Mouse (Mus musculus): Measurements from ENCODE around the gene Tstd2. TPM values are rescaled to one million over a fixed set of nuclear protein-coding genes. Genes with fewer than 3 reads are reported as not detected.

Gene Tstd2
- polyA plus RNA-seq, 1 experiment from 2014 or later = 66.0 TPM

DNA sequence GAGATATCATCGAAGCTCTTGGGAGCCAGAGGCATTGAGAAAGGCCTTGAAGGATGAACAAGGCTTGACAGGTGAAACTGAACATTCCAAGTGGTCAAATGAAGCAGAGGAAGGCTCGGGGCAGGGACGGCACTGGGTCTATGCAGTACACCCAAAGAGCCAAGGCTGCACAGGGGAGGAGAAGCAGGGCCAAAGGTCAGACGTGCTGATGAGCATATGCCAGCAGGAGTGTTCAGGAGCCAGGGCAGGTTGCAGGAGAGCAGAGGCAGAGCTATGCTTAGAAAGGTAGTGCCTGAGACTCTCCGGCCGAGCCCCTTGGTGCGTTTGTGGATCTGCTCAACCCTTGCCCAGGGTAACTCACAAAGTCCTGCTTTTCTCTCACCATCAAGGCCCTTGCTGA, 41.9 kb downstream of the Tstd2 start:
- H3K9me3 ChIP-seq = no peaks in the 10 kb centered on the region
- no peaks in the 10 kb centered on the region; the same call in 1 of the 2 replicates for H3K27me3 ChIP-seq
- WGBS = 86% methylated on average over 7 of the region's 7 CpGs
- H3K4me3 ChIP-seq (replicated peaks) = no peak overlapping the region
- H3K4me2 ChIP-seq = no peak overlapping the region
- H3K36me3 ChIP-seq = no peaks in the 10 kb centered on the region
- ATAC-seq (ENCODE audit: insufficient number of reproducible peaks, insufficient read depth, low FRiP score, low TSS enrichment, low read depth) = no peak
- H3K27ac ChIP-seq = no peak overlapping the region
- no peak overlapping the region for H3K9ac ChIP-seq (replicated peaks)
- H3K4me1 ChIP-seq (replicated peaks) = peaks cover 8% of the 10 kb centered on the region

DNA sequence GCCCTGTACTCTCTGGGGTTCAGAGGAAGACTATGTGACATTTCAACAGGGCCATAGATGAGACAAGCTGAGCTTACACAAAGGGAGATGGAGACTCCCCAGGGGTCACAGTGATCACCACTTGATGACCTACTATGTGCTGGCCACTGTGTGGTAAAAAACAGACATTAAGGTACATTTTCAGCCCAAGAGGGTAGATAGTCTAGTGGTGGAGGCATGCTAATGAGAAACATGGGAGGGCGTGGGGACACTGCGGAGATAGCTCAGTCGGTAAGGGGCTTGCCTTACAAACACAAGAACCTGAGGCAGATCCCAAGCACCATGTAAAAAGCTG, 42.7 kb downstream of the Tstd2 start:
- H3K4me1 ChIP-seq (replicated peaks) = peaks cover under 1% of the 10 kb centered on the region; the same call in 1 of the 2 replicates
- no peaks in the 10 kb centered on the region; the same call in 1 of the 2 replicates for H3K27me3 ChIP-seq
- ATAC-seq (ENCODE audit: insufficient number of reproducible peaks, insufficient read depth, low FRiP score, low TSS enrichment, low read depth) = no peak
- no peak overlapping the region for H3K4me3 ChIP-seq (replicated peaks)
- H3K36me3 ChIP-seq = no peaks in the 10 kb centered on the region
- no peak overlapping the region for H3K4me2 ChIP-seq
- H3K9ac ChIP-seq (replicated peaks) = no peak overlapping the region
- H3K9me3 ChIP-seq = no peaks in the 10 kb centered on the region
- H3K27ac ChIP-seq = no peak overlapping the region
- WGBS = 88% methylated on average over 3 of the region's 3 CpGs

DNA sequence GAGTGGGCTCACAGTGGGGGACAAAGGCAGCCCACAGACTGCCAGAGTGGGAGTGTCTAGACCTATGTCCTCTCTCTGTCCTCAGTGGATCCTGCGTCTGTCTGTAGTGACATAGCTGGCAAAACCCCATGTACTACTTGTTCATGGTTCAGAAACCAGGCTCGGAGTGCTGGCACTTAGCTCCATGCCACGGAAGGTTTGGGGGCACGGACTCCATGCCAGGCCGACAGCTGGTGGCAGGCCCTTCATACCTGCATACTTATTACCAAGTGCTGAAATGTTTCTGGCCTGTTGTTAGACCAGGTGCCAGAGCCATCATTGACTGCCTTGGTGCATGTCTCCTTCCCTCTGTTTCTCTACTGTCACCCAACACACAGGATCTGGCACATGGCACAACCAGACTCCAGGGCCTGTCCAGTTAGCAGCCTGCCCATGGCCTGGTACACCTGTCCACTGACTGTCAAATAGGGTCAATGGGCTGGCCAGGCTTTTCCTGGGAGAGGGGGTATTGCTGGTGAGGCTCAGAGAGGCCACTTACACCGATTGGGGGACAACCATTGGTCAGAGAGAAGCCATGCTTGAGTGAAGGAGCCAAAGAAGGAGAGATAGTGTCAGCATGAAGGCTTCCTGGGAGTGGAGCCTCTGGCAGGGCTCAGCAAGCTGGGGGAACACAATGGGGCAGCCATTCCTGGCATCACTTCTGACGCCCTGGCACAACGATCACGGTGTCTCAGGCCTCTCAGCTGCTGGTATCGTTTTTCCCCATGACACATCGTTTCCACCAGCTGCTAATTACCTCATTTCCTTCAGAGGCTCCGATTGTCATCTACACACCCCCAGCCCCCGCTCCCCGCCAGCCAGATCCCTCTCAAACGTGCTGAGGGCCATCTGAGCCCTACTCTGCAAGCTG, 43.3 kb downstream of the Tstd2 start:
- ATAC-seq (ENCODE audit: insufficient number of reproducible peaks, insufficient read depth, low FRiP score, low TSS enrichment, low read depth) = no peak
- 62% methylated on average over 15 of the region's 15 CpGs for WGBS

GRCm38 (mm10) chr4:46092429-46093076, 45.9 kb downstream of the Tstd2 start:
- Histone ChIP-seq H3K36me3 (no peaks in the 10 kb centered on the region), H3K4me1 (replicated peaks) (0 out of 2 replicates have a peak, but pooled peaks cover 4% of the 10 kb centered on the region), H3K4me3 (replicated peaks) (no peak overlapping the region), H3K9me3 (no peaks in the 10 kb centered on the region), H3K9ac (replicated peaks) (no peak overlapping the region), H3K27ac (no peak overlapping the region), H3K4me2 (no peak overlapping the region), H3K27me3 (no peaks in the 10 kb centered on the region)
- ATAC-seq (ENCODE audit: insufficient number of reproducible peaks, insufficient read depth, low FRiP score, low TSS enrichment, low read depth) = no peak
- 80% methylated on average over 5 of the region's 5 CpGs for WGBS

More for the DNA sequence above, 43.3 kb downstream of the Tstd2 start:
- Histone ChIP-seq H3K36me3 (no peaks in the 10 kb centered on the region), H3K4me1 (replicated peaks) (no peaks in the 10 kb centered on the region), H3K9me3 (no peaks in the 10 kb centered on the region), H3K4me2 (no peak overlapping the region), H3K27ac (no peak overlapping the region), H3K4me3 (replicated peaks) (no peak overlapping the region), H3K9ac (replicated peaks) (no peak overlapping the region), H3K27me3 (no peaks in the 10 kb centered on the region)

DNA sequence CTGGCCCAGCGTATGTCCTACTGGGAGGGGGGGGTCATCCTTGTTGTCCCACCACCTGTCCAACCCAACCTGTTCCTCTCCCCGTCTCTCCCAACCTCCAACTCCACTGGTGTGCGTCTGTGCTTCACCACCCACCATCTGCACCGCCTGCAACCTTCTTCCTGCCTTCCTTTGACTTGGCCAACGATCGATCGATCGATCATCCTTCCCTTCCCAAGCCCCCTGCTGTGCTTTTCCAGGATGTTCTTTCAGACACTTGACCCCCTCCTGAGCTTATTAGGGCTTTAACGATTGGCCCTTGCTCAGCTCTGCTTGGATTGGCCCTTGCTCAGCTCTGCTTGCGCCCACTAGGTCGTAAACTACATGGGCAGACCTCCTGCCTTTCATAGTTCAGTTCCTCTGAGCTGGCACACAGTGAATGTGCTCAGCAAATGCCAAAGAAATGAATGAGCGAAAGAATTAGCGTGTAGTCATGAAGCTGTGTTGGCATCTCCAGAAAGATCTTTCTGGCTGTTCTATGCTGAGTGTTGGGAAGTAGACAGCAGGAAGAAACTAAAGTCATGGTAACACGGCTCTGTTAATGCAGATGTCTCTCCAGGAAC, 48.9 kb downstream of the Tstd2 start:
- Histone ChIP-seq H3K9ac (replicated peaks) (no peak overlapping the region), H3K27me3 (no peaks in the 10 kb centered on the region), H3K27ac (no peak overlapping the region), H3K9me3 (no peaks in the 10 kb centered on the region), H3K36me3 (no peaks in the 10 kb centered on the region), H3K4me3 (replicated peaks) (no peak overlapping the region), H3K4me1 (replicated peaks) (0 out of 2 replicates have a peak, but pooled peaks cover 4% of the 10 kb centered on the region), H3K4me2 (no peak overlapping the region)
- no peak for ATAC-seq (ENCODE audit: insufficient number of reproducible peaks, insufficient read depth, low FRiP score, low TSS enrichment, low read depth)
- WGBS = 87% methylated on average over 14 of the region's 14 CpGs

DNA sequence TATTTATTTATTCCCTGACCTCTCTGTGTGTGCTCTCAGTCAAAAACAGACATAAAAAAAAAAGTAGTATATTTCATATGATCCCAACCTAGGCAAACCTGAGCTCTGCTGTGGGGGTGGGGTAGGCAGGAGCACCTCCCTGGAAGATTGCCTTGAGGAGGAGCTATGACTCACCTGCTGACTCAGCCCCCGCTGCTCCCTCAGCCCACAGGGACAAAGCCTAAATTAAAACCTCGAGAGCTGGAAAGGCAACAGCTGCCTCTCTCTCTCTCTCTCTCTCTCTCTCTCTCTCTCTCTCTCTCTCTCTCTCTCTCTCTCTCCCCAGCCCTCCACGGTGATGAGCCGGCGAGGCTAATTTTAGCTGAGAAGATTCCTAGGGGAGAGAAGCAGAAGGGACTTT, 50.6 kb downstream of the Tstd2 start:
- Histone ChIP-seq H3K9ac (replicated peaks) (no peak overlapping the region), H3K9me3 (no peaks in the 10 kb centered on the region), H3K36me3 (no peaks in the 10 kb centered on the region), H3K4me1 (replicated peaks) (0 out of 2 replicates have a peak, but pooled peaks cover 4% of the 10 kb centered on the region), H3K4me2 (no peak overlapping the region), H3K4me3 (replicated peaks) (no peak overlapping the region), H3K27me3 (no peaks in the 10 kb centered on the region), H3K27ac (no peak overlapping the region)
- 52% methylated on average over 5 of the region's 5 CpGs for WGBS
- ATAC-seq (ENCODE audit: insufficient number of reproducible peaks, insufficient read depth, low FRiP score, low TSS enrichment, low read depth) = no peak

DNA sequence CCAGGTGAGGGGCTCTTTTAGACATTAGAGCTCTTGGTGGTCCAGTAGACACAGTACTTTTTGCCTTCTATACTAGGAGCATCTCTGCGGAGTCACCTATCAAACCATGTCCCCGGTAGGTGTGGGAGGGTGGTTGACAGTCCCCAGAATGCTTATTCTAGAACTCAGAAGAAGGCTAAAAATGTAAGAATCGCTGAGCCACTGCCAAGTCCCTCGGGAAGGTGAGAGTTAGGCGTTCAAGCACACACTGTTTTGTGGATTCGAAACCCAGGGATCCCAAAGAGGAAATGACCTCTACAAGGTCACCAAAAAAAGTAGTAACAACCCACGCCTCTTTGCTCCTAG, 51.1 kb downstream of the Tstd2 start:
- Histone ChIP-seq H3K36me3 (no peaks in the 10 kb centered on the region), H3K4me3 (replicated peaks) (no peak overlapping the region), H3K9ac (replicated peaks) (no peak overlapping the region), H3K27me3 (no peaks in the 10 kb centered on the region), H3K4me1 (replicated peaks) (0 out of 2 replicates have a peak, but pooled peaks cover 4% of the 10 kb centered on the region), H3K27ac (no peak overlapping the region), H3K4me2 (no peak overlapping the region), H3K9me3 (no peaks in the 10 kb centered on the region)
- WGBS = 77% methylated on average over 7 of the region's 7 CpGs
- ATAC-seq (ENCODE audit: insufficient number of reproducible peaks, insufficient read depth, low FRiP score, low TSS enrichment, low read depth) = no peak

DNA sequence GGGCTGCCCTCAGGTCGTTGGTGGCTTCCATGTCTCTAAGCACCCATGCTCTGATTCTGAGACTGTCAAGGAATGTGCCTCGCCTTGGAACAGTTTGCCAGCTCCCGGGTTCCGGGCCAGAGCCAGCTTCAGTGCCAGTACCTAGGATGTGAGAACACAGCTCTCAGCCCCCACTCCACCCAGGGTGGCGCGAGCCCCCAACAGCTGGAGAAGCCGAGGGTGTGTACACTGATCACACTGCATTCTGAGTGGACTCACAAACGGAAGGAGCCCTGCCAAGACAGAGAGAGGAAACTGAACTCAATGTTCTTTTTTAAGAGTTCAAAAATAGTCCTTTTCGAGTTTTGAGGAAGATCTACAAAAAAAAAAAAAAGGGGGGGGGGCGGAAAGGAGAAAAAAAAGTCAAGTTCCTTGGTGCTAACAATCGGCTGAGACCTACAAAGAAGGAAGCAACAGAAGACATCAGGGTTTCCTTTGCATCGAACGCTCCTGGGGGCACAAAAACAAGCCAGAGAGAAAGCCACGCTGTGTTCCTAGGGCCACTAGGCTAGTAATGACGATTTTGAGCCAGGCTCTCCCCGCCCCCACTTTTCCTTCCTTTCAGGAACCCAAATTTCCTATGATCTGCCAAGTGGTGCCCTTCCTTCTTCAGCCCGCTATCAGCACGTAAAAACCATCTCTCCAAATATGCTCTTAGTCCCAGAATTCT, 51.6 kb downstream of the Tstd2 start:
- H3K4me2 ChIP-seq = no peak overlapping the region
- no peak for ATAC-seq (ENCODE audit: insufficient number of reproducible peaks, insufficient read depth, low FRiP score, low TSS enrichment, low read depth)
- H3K27me3 ChIP-seq = no peaks in the 10 kb centered on the region
- 0 out of 2 replicates have a peak, but pooled peaks cover 4% of the 10 kb centered on the region for H3K4me1 ChIP-seq (replicated peaks)
- no peaks in the 10 kb centered on the region for H3K9me3 ChIP-seq
- no peaks in the 10 kb centered on the region for H3K36me3 ChIP-seq
- WGBS = 84% methylated on average over 18 of the region's 18 CpGs
- H3K27ac ChIP-seq = no peak overlapping the region
- no peak overlapping the region for H3K9ac ChIP-seq (replicated peaks)
- H3K4me3 ChIP-seq (replicated peaks) = no peak overlapping the region

DNA sequence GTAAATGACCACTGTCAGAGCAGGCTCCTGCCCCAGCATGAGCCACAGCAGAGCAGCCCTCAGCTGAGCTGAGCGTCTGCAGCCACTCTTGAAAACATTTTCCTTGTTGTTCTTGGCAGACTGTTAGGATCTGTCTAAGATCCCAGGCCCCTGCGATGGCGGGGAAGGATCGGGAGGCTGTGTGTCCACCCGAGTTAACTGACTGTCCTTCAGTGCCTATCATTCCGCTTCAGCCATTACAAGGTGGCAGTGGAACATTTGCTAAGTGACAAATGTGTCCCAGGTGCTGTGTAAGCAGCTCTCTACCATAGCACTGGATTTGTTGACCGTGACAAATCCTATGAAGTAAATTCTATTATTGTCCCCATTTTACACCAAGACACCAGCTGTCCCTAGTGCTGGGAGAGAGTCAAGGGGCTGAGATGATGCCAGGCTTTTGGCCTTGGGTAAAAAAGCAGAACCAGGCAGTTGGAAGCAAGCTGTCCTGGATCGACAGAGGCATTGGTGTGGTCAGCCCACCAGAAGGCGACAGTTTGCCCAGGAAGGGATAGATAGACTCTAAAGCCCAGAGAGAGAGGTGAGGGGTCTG, 53.2 kb downstream of the Tstd2 start:
- Histone ChIP-seq H3K9ac (replicated peaks) (no peak overlapping the region; the same call in 1 of the 2 replicates), H3K4me1 (replicated peaks) (0 out of 2 replicates have a peak, but pooled peaks cover 4% of the 10 kb centered on the region), H3K27me3 (no peaks in the 10 kb centered on the region), H3K9me3 (no peaks in the 10 kb centered on the region), H3K27ac (no peak overlapping the region), H3K4me2 (no peak overlapping the region), H3K4me3 (replicated peaks) (no peak overlapping the region), H3K36me3 (no peaks in the 10 kb centered on the region)
- 69% methylated on average over 9 of the region's 9 CpGs for WGBS
- ATAC-seq (ENCODE audit: insufficient number of reproducible peaks, insufficient read depth, low FRiP score, low TSS enrichment, low read depth) = no peak

DNA sequence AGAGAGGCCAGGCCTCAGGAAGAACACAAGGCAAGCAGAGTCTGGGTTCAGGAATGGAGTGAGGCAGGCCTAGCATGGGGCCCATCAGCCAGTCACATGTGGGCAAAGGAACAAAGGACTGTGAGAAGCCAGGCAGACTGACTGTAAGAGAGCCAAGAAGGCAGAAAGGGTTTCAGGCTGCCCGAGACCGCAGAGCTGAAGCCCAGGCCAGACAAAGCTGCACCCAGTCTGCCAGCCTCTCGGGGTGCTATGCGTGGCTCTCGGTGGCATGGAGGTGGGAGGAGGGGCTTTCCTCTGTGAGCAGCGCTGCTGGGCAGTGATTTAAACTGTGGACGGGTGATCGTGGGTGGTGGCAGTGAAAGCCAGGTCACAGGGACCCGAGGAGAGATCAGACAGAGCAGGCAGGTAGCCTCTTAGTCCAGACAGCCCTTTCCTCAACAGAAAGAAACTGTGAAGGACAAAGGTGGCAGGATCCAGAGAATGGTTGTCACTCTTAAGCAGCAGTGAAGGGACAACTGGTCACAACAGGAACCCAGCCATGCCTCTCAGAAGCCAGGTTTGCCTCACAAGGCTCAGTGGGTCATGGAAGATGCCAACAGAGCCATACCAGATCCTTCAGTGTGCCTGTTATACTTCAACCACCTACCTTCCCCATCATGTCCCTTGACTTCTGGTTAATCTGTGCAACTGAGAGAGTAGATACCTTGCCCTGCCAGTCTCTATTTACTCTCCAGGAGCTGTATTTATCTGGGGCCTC, 53.9 kb downstream of the Tstd2 start:
- WGBS = 66% methylated on average over 9 of the region's 9 CpGs
- H3K9me3 ChIP-seq = no peaks in the 10 kb centered on the region
- H3K27ac ChIP-seq = no peak overlapping the region
- no peak overlapping the region for H3K4me2 ChIP-seq
- H3K4me3 ChIP-seq (replicated peaks) = no peak overlapping the region
- H3K9ac ChIP-seq (replicated peaks) = no peak overlapping the region; the same call in 1 of the 2 replicates
- no peaks in the 10 kb centered on the region for H3K27me3 ChIP-seq
- no peaks in the 10 kb centered on the region for H3K36me3 ChIP-seq
- ATAC-seq (ENCODE audit: insufficient number of reproducible peaks, insufficient read depth, low FRiP score, low TSS enrichment, low read depth) = no peak
- 0 out of 2 replicates have a peak, but pooled peaks cover 4% of the 10 kb centered on the region for H3K4me1 ChIP-seq (replicated peaks)
